Comparison of ENCODE assay signal across 19 mouse cellular contexts in genomic region chr9:58289090-58289489, GRCm38 (mm10). TPM values are rescaled to one million over a fixed set of nuclear protein-coding genes. Genes with fewer than 3 reads are reported as not detected.
DNase-seq lines count a peak whose midpoint lies in the region; ATAC-seq and TF ChIP-seq lines count a peak whose summit lies in the region.
"Had no signal": no experiment of that assay in that cellular context is flagged by ENCODE, and none has a peak within 500 bp of the region (broad histone marks: within the 10 kb centered on the region; RNA-seq: fewer than 3 reads in every experiment).

No protein-coding gene starts in this region.

- H3K9ac ChIP-seq in limb, embryonic 13.5 days, result 0 out of 2 replicates have a peak overlapping the region, but pooled peaks have one; percentile 13
- H3K9ac ChIP-seq in kidney, postnatal 0 days (ENCODE audit: low read depth, low read length), result no peak overlapping the region
- H3K9ac ChIP-seq: embryonic facial prominence, embryonic 13.5 days; forebrain, embryonic 13.5 days; heart, embryonic 13.5 days; hindbrain, embryonic 15.5 days had no signal

- peaks cover 61% of the 10 kb centered on the region for H3K36me3 ChIP-seq in limb, embryonic 13.5 days
- H3K36me3 ChIP-seq in limb, embryonic 10.5 days, result no peaks in the 10 kb centered on the region
- H3K36me3 ChIP-seq in kidney, postnatal 0 days (ENCODE audit: insufficient read depth, low read length), result no peaks in the 10 kb centered on the region
- H3K36me3 ChIP-seq: hindbrain, embryonic 15.5 days had no signal

- H3K27ac ChIP-seq in limb, embryonic 13.5 days, result no peak overlapping the region
- H3K27ac ChIP-seq in limb, embryonic 10.5 days, result no peak overlapping the region
- H3K27ac ChIP-seq in kidney, postnatal 0 days, result peak overlapping the region; percentile 80
- H3K27ac ChIP-seq: embryonic facial prominence, embryonic 13.5 days; forebrain, embryonic 13.5 days; heart, embryonic 13.5 days; hindbrain, embryonic 15.5 days had no signal

- H3K4me3 ChIP-seq in limb, embryonic 13.5 days, result no peak overlapping the region
- H3K4me3 ChIP-seq in limb, embryonic 10.5 days, result no peak overlapping the region
- no peak overlapping the region for H3K4me3 ChIP-seq in kidney, postnatal 0 days (replicated peaks; ENCODE audit: low read depth, low read length)
- H3K4me3 ChIP-seq: embryonic facial prominence, embryonic 13.5 days; forebrain, embryonic 13.5 days; heart, embryonic 13.5 days; hindbrain, embryonic 15.5 days had no signal

- no peak overlapping the region for H3K4me2 ChIP-seq in limb, embryonic 13.5 days (replicated peaks)
- no peak overlapping the region for H3K4me2 ChIP-seq in kidney, postnatal 0 days (ENCODE audit: low read length)
- H3K4me2 ChIP-seq: embryonic facial prominence, embryonic 13.5 days; forebrain, embryonic 13.5 days; heart, embryonic 13.5 days; hindbrain, embryonic 15.5 days had no signal

- no peaks in the 10 kb centered on the region for H3K4me1 ChIP-seq in limb, embryonic 13.5 days
- H3K4me1 ChIP-seq in limb, embryonic 10.5 days, result peaks cover 3% of the 10 kb centered on the region; the same call in 1 of the 2 replicates
- H3K4me1 ChIP-seq in kidney, postnatal 0 days (replicated peaks; ENCODE audit: insufficient read depth, low read length), result no peaks in the 10 kb centered on the region
- H3K4me1 ChIP-seq: embryonic facial prominence, embryonic 13.5 days; forebrain, embryonic 13.5 days; heart, embryonic 13.5 days; hindbrain, embryonic 15.5 days had no signal

- H3K27me3 ChIP-seq in limb, embryonic 13.5 days, result no peaks in the 10 kb centered on the region
- H3K27me3 ChIP-seq in limb, embryonic 10.5 days (ENCODE audit: low read depth, poor library complexity, severe bottlenecking), result no peaks in the 10 kb centered on the region
- H3K27me3 ChIP-seq in kidney, postnatal 0 days (ENCODE audit: insufficient read depth, low read length), result no peaks in the 10 kb centered on the region
- H3K27me3 ChIP-seq: embryonic facial prominence, embryonic 13.5 days; forebrain, embryonic 13.5 days; heart, embryonic 13.5 days; hindbrain, embryonic 15.5 days had no signal

- ATAC-seq in limb, embryonic 13.5 days (ENCODE audit: low FRiP score, low read depth), result no peak
- ATAC-seq in kidney, postnatal 0 days (replicated peaks; ENCODE audit: low FRiP score, low read depth), result peak; percentile 37; the same call in 1 of the 2 replicates
- ATAC-seq: forebrain, embryonic 13.5 days had no signal

- TF ChIP-seq CTCF in kidney, postnatal 0 days (IDR thresholded peaks at IDR 0.05; ENCODE audit: low read depth), result no peak

- DNase-seq in limb, embryonic 10.5 days (ENCODE audit: low spot score), result no peak
- DNase-seq in kidney, adult 9 months, result peak; percentile 48
- peak; percentile 72 for DNase-seq in kidney, postnatal 0 days (ENCODE audit: low spot score)
- DNase-seq in kidney, postnatal 4 days, result peak; percentile 55 to 68
- no peak for DNase-seq in lung, postnatal 25 days (ENCODE audit: low spot score)
- DNase-seq in cerebellum, adult 11 months, result no peak
- DNase-seq in neural tube, embryonic 10.5 days (ENCODE audit: extremely low spot score, low spot score), result no peak
- DNase-seq: adrenal gland, adult 8-10 months; adrenal gland, postnatal 36 days; cerebellum, adult 11-12 months; cerebellum, adult 9-10 months; cerebellum, postnatal 25 days; gastrocnemius, postnatal 10 days; heart, postnatal 36 days had no signal

- H3K9me3 ChIP-seq in limb, embryonic 13.5 days, result no peaks in the 10 kb centered on the region
- H3K9me3 ChIP-seq in limb, embryonic 10.5 days (replicated peaks), result no peaks in the 10 kb centered on the region
- no peaks in the 10 kb centered on the region for H3K9me3 ChIP-seq in kidney, postnatal 0 days (replicated peaks; ENCODE audit: low read length)
- H3K9me3 ChIP-seq: embryonic facial prominence, embryonic 13.5 days; forebrain, embryonic 13.5 days; heart, embryonic 13.5 days; hindbrain, embryonic 15.5 days had no signal

- WGBS in limb, embryonic 13.5 days, result 73% methylated on average over 1 of the region's 1 CpGs
- 73% methylated on average over 1 of the region's 1 CpGs for WGBS in limb, embryonic 10.5 days
- 53% methylated on average over 1 of the region's 1 CpGs for WGBS in kidney, postnatal 0 days

RNA-seq across cellular contexts. Expression of gene Loxl1, which starts 23.9 kb away (rescaled TPM):
- polyA plus RNA-seq in limb, embryonic 13.5 days (2015; fragmentation: Nextera tagmentation; extraction: Ambion mirVana), result 51.3 and 52.2 TPM in 2 replicates
- 6.0 and 12.9 TPM in 2 replicates for polyA plus RNA-seq in limb, embryonic 10.5 days (2016; fragmentation: Nextera tagmentation; extraction: Ambion mirVana)
- polyA plus RNA-seq in kidney, postnatal 0 days (2015; fragmentation: Nextera tagmentation; extraction: Ambion mirVana), result 60.9 and 62.2 TPM in 2 replicates

RNA-seq across cellular contexts. Expression of gene Stoml1, which starts 36.1 kb away (rescaled TPM):
- polyA plus RNA-seq in limb, embryonic 13.5 days (2015; fragmentation: Nextera tagmentation; extraction: Ambion mirVana), result 44.2 and 45.6 TPM in 2 replicates
- 21.8 and 26.1 TPM in 2 replicates for polyA plus RNA-seq in limb, embryonic 10.5 days (2016; fragmentation: Nextera tagmentation; extraction: Ambion mirVana)
- polyA plus RNA-seq in kidney, postnatal 0 days (2015; fragmentation: Nextera tagmentation; extraction: Ambion mirVana), result 36.6 and 37.6 TPM in 2 replicates

RNA-seq across cellular contexts. Expression of gene Pml, which starts 39.5 kb away (rescaled TPM):
- 15.3 and 18.2 TPM in 2 replicates for polyA plus RNA-seq in limb, embryonic 13.5 days (2015; fragmentation: Nextera tagmentation; extraction: Ambion mirVana)
- polyA plus RNA-seq in limb, embryonic 10.5 days (2016; fragmentation: Nextera tagmentation; extraction: Ambion mirVana), result 20.5 and 21.0 TPM in 2 replicates
- polyA plus RNA-seq in kidney, postnatal 0 days (2015; fragmentation: Nextera tagmentation; extraction: Ambion mirVana), result 14.3 and 15.2 TPM in 2 replicates

Comparison
In these comparisons a context has a peak if more than half of its experiments do, and no peak if none do; other contexts are left out.
1. DNase-seq: peak in kidney, adult 9 months (single experiment), kidney, postnatal 0 days (single experiment) and kidney, postnatal 4 days (2 of 2); none in limb, embryonic 10.5 days (single experiment), lung, postnatal 25 days (single experiment), cerebellum, adult 11 months (single experiment) and neural tube, embryonic 10.5 days (single experiment).